Mouse (Mus musculus) cerebellum, adult 8-10 months (tissue): ENCODE data around the gene Pde1c.
"Not testable (repeated sequence)": the region's sequence is repeated elsewhere in the genome, so short reads cannot be mapped to it uniquely, and the experiment has no call there.

ENCODE experiments used
- DNase-seq: peaks from one replicate; pipeline ENCODE4 v3.0.0; 2022

The Pde1c gene

DNA sequence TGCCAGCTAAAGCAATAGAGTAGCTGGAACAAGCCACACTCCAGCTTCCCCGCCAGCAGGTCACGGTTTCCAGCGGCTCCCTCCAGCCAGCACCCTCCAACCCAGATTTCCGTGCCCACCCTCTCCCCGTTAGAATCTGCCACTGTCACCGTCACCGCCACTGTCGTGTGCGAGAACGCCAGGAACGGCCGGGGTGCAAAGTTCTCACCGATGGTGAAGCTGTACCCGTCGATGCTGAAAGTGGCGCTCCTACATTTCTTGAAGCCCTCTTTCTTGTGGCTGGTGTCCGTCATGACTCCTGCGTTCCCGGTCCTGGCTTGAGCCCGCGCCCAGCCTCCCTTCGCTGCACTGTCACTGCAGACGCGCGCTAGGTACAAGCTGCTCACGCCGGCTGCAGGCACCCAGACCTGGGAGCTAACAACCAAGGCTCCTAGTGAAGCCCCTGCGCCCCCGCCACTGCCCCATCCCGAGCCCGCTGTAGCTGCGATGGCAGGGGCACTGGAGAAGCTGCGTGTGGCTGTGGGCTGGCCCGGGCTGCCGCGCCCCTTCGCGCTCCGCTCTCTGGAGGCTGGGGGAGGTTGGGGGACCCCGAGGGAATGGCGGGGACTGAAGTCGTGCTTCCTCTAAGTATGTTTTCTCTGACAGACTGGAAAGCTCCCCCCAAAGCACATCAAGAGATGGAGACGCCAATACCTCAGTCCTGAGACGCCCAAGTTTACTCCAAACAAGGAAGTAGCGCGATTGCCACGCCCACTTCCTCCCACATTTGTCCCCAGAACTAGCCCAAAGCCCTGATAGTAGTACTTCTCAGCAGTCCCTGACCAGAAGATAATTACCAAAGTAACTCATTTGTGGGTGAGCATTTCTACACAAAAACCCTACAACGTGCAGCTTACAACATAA is at the start of gene Pde1c:
Gene Pde1c, minus strand, starts transcription at position 634 of the 903 bp plus-strand sequence.
- DNase-seq: peak; percentile 35

DNA sequence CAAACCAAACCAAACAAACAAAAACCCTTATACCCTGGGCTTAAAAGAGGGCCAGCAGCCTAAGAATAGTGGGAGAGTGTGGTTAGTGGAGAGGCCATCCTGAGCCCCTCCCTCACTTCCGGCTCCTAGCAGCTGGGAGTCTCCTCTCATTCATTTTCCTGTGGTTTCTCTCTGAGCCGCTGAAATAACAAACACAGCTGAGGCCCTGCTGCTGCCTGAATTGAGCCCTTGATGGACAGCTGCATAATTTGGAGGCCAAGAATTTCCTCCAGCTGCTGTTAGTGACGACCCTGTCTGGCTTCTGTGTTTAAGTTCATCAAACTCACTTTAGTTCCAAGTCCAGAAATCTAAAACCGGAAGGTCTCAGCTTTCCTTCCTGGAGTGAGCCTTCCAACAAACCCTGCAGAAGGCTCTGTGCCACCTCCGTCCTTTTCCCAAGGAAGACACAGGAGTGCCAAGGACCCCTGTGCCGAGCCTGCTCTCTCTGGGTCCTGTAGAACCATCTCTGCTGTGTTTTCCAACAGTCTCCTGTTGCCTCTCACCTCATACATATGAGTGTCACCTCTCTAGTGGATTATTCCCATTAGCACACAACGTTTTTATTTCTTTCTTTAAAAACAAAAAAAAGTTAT is 48.2 kb upstream of the Pde1c start:
- DNase-seq: no peak

DNA sequence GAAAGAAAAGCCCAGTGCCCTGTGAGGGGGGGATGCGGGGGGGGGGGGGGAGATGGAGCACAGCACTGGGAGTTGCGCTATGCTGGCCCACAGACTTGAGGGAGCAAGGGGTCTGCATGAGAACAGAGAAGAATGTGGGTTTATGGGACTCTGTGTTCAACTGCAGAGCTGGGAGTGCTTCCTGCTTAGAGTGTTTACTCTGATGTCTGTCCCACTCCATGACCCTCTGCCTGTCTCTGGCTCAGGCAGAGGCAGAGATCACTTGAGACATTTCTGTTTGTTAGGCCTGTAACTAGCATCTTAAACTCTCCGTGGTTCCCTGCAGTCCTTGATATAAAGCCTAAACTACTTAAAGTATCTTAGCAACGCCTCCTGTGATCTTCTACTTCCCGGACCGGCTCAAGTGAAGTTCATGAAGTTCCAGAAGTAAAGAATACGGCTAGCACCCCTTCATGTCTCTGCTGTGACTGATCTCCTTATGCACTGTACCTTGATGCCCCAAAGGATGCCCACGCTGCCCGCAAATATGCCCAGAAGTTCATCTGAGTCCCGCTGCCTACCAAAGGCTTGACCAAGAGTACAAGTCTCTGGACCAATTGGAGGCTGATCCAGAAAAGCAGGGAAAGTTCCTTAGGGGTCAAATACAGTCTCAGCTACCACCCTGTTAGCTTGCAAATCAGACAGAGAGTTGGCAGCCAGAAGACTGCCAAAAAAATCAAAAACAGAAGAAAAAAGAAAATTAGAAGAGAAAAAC is 47.5 kb upstream of the Pde1c start:
- DNase-seq: no peak

DNA sequence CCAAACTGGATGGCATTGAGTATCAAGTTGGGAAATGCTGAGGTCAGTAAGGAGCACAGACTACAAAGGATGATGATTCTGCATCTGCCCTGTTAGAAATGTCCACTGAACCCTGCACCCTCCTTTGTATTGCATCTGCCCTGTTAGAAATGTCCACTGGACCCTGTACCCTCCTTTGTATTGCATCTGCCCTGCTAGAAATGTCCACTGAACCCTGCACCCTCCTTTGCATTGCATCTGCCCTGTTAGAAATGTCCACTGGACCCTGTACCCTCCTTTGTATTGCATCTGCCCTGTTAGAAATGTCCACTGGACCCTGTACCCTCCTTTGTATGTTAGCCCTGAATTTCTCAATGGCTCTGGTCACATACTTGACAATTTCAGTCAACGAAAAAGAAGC is 40.6 kb upstream of the Pde1c start:
- not testable (repeated sequence) for DNase-seq

DNA sequence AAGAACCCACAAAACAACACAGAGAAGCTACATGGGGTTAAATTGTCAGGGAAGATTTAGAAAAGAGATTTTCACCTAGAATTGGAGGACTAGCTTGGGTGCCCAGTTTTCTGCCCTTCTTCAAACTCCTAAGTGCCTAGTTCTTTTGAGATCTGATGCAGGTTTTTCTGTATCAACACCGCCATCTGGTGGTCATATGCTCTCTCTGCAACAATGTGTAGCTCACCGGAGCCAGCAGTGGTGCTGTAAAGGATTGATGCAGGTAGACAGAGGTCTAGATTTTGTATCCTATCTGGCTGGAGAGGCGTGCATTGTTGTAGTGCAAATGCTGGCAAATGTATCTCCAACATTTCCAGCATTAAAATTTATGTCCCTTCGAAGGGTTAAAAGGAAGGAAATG is 39.4 kb upstream of the Pde1c start:
- DNase-seq: peak; percentile 76

DNA sequence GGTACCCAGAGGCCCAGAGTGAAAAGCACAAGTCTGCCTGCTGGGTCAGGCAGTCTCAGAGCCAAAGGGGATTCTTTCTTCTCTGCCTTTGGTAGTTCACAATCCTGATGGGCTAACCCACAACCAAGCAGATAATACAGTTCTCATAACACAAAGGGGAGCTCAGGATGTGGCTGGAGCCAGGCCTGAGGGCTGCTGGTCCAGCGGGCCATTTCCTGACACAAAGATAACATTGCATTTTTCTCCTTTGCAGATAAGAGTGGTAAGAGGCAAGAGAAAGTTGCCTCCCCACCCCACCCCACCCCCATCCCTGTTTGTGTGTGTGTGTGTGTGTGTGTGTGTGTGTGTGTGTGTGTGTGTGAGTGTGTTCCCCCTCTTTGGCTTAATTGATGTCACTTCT is 10.7 kb upstream of the Pde1c start:
- no peak for DNase-seq

DNA sequence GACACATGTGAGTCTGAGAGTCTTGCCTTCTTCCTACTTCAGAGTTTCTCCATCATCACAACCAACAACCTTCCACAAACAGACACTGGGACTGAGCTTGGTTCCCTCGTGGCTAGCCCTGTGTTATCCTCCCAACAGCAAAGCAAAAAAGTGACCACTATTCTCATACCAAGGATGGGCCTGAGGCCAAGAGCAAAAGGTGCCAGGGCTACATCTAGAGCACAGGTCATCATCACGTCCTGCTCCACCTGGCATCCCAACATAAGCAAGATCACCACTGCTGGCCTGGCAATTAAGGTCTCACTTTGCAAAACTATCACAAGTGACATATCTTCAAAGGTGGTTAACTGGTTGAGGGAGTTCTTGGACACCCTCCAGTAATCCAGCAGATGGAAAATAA is 8.0 kb downstream of the Pde1c start:
- no peak for DNase-seq

DNA sequence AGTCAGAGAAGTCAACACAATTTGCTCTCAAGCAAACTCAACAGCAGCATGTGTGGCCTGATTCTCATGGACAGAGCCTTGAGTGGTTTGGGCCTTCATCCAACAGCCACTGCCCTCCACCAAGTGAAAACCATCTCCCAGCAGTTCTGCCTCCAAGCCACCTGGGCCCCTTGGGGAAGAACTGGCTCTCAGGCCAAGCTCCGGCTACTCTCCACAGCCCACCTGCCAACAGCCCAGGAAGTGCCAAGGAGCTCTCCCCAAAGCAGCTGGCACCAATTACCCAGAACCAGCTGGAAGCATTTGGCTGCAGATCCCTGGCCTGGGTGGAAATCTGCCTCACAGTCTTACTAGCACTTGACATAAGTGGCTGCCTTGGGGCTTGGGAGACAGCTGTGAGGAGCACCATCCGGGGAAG is 8.4 kb downstream of the Pde1c start:
- DNase-seq: peak; percentile 93

DNA sequence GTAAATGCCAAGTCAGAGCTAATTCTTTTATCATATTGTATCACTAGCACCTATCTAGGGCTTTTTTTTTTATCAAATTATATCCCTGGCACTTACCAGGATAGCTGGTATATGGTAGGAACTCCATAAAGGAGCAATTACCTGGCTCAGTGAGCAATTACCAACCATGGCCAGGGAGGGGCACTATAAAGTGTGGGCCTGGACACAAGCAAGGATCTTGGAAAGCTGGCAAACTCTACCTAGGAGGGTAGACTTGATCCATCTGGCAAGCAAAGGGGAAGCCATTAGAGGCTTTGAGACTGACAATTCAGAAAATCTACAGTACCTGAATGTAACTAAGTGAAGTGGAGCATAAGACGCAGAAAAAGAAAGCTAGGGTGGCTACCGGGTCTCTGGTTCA is 10.2 kb downstream of the Pde1c start:
- no peak for DNase-seq

DNA sequence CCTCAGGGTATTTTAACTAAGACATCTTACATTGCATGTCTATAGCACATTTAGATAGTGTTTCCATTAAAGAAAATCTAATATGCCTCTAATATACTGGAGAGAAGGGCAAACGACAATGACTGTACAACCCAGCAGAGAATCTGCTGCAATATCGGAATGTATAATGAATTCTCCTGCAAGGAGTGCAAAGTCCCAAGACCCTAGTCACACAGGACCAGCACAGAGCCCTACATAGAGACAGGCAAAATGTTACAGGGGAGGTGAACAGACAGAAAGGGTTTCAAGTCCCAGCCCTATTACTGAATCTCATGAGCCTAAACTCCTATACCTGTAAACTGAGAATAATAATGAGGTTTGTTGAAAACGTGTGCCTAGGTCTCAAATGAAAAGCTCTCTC is 13.1 kb downstream of the Pde1c start:
- DNase-seq: no peak

DNA sequence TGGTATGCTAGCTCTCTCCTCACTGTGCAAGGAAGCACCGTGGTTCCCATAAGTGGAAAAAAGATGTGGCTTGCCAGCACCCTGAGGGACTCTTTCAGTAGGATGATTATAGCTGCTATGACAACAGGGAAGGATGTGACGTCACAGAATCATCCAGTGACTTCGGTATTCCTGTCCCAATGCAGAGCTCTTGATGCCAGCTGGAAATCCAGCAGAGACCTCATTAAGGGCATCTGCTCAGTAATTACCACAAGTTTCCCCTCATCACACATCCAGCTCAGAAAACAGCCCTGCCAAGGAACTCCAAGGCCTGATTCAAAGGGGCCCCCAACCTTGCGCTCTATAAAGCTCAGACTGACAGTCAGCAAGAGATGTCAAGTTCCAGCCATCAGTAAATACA is 13.5 kb downstream of the Pde1c start:
- no peak for DNase-seq

DNA sequence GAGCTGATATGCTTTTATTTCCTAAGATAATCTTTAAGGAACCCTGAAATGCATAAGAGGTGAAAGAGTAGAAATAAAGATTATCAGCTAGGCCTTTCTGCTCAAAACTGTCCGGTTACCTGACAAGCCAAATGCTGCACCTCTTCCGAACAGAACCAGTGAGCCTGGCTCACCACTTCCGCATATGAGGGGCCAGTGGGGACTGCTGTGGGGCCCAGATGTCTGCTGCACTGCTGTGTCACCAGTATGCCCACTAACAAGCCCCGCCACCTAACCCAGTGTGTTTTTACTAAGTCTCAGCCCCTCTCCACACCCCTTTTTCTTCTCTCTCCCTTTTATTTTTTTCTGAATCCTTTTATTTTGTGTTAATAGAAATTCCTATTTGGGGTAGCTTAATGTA is 17.9 kb downstream of the Pde1c start:
- no peak for DNase-seq

DNA sequence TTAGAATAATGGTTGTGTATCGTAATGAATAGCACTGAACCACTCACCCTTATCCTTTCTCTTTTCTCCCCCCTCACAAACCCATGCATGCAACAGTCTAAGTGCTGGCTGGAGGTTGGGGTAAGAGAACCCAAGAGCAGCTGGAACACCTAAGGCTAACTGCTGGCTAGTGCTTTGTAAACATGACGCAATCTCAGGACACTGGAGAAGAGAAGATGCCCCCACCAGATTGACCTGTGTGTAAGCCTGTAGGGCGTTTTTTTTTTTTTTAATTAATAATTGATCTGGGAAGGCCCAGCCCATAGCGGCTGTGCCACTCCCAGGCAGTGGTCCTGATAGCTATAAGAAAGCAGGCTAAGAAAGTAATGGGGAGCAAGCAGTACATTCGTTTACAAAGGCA is 28.7 kb downstream of the Pde1c start:
- no peak for DNase-seq

DNA sequence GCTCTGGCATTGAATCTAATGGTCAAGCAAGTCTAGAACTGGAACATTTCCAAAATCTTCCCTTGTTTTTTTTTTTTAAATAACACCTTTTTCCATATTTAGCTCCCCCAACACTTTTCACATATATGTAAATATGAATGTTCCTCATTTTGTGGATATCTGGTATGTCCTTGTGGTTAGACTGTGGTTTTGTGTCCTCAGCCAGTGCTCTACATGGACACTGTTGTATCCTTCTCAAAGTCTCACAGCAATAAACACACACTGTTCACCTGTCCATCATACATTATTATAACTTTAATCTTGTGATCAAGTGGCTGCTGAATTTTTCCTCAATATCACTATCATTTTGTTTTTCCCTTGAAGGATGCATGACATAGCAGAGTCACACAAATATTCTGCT is 34.2 kb downstream of the Pde1c start:
- no peak for DNase-seq

DNA sequence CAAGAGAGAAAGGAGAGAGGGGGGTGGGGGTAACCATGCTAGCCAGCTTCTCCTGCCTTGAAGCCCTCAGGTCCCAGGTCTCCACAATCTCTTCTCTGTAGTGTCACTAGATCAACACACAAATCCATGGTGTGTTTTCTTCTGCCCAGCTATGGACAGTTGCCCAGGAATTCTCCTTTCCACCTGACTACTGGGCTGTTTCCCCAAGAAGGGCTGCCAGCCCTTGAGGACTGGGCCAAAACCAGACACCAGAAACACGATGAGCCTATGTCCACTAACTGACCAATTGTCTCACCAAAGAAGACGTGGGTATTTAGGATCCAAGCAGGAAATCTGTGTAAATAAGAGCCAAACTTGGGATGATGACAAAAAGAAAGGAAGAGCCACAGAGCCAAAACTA is 36.6 kb downstream of the Pde1c start:
- DNase-seq: peak; percentile 48

DNA sequence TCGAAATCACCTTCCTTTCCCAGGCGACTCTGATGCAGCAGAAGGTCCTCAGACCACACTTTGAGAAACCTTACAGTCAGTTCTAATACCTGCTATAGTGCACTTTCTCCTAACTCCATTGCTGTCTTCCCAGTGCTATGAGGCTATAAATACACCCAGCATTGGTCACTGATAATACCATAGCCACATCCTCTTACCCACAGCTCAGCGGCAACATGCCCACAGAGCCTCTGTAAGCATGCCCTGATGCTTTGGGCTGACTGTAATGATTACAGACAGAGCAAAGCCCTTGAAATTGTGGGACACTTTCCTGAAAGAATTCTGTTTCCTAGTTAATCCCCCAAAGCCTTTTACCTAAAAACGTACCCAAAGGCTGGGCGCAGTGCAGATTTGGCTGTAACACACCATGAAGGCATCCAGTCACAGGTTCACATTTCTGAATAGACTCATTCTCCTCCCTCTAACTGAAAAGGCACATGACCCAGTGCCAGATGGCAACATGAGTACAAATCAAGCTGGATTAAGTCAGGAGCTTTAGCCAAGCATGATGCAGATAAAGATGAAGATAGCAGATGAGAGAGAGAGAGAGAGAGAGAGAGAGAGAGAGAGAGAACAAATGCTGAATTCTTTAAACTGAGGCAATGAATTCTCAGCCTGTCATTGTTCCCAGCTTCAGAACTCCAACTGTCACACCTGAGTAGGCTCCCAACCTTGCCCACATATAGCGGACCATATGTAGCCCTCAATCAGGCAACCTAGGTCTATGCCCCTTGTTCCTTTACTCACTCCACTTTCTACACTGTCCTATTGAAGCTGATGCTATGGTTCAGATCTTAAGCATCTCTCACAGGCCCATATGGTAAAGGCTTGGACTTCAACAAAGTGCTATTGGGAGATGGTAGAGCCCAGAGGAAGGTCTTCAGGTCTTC is 44.7 kb downstream of the Pde1c start:
- peak; percentile 47 for DNase-seq

DNA sequence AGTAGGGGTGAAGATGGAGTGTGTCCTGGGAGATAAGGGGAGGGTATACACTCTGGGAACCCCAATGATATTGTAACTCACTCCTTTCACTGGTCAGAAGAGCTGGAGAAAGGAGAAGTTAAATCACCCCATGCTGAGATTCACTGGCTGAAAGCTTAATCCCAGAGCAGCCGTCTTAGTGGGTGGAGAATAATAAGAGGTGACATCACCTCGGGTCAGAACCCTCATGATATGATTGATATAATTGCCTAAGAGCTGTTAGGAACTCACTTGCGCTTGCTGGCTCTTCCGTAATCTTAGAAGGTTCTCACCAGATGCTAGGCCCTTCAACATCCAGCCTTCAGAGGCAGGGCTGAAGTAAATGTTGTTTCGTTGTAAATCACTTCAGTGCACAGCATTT is 79.7 kb downstream of the Pde1c start:
- DNase-seq: no peak

DNA sequence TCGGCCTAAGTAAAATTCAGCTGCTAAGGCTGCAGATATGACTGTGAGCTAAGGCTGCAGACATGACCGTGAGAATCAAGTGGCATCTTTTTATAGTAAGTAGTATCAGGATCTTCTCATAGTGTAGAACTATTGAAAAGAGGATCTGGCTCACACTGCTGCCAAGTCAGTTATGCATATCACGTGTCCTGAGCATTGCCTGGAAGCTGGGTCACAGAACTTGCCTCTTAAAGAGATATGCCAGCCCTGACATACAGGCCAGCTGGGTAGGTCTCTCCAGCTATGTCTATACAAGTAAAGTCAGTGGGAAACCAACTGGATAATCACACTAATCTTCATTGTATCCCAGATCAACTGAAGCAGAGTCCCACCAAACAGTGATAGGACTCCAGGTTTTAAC is 83.8 kb downstream of the Pde1c start:
- DNase-seq: no peak

DNA sequence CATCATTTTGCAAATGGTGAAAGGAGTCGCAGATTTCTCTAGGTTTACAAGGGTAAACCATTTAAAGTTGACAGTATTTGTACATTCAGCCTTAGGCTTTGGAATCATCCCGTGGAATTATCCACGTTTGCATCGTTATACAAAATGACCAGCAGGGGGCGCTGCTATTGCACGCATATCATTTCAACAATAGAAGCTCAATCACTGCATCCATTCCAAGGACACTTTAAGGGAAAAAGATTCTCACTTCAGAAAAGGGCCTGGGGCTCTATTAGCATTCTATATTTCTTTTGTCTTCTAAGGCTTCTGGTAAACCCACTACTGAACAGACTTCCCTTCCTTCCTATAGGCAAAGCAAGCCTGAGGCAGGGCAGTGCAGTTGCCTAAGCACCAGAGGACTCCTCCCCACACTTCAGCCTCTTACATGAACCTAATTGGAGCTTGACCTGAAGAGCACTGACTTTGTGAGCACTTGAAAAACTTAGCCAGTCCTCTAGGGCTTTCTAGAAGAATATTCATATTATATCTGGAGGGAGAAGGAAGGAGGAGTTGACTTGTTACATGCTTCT is 87.9 kb downstream of the Pde1c start:
- peak; percentile 67 for DNase-seq

DNA sequence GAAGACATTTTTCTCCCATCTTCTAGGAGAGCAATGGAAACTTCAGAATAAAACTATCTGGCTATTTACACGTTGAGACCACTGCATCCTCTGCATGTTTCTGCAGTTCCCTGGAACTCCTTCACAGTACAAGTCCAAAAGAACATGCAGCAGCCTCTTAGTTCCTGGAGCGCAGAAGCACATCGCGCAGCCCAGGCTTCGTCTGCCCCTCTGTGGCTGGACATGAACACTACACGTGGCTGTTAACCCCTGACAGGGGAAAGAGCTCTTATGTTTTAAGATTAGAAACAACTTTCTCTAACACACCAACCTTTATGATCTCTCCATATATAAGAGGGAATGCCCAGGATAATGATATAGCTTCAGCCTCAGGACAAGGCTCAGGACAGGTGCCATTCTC is 92.3 kb downstream of the Pde1c start:
- peak; percentile 52 for DNase-seq

DNA sequence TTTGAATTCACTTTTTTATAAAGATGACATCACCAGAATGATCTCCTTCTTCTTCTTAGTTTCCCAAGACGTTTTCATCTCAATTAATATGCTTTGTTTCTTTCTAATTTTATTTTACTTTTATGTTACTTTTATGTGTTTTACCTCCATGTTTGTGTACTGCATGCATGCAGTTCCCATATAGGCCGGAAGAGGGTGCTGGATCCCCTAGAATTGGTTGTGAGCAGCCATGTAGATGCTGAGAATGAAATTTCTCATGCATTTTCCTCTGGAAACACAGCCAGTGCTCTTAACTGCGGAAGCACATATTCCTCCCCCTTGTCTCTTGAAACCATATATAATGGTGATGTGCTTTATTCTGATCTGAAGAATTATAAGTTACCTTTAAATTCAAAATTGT is 110.8 kb downstream of the Pde1c start:
- DNase-seq: no peak

DNA sequence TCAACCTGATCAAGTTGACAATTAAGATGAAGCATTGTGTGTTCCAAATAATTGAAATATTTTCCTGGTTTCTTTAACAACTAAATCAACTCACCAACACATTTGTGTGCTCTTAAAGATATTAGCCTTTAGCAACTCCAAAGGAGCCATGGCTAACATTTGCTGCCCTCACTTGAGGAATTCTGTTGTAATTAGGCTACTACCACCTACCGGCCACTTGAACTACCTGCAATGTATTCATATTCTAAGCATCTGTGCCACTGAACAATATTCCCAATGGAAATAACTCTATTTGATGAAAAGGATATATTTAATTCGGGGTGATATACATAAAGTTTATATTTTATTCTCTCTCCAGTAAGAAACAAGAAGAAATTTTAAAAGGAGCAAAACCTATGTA is 121.0 kb downstream of the Pde1c start:
- DNase-seq: no peak
